Mouse (Mus musculus) thymus, postnatal 4 days (tissue): ENCODE measurements around the gene Slc22a30.
"Not testable (repeated sequence)": the region's sequence is repeated elsewhere in the genome, so short reads cannot be mapped to it uniquely, and the experiment has no call there.

ENCODE experiments used
- DNase-seq: peaks from one replicate; pipeline ENCODE4 v3.0.0; 2021

Gene Slc22a30

GRCm38 (mm10) chr19:8405011-8405410 lies at the start of gene Slc22a30:
Gene Slc22a30, minus strand, starts transcription at chr19:8405111.
- not testable (repeated sequence) for DNase-seq

GRCm38 (mm10) chr19:8448321-8448720 lies 43.4 kb upstream of the Slc22a30 start:
- DNase-seq, result no peak

- DNase-seq, result no peak
Measured at GRCm38 (mm10) chr19:8447516-8447915, 42.6 kb upstream of the Slc22a30 start.

- DNase-seq, result no peak
Measured at GRCm38 (mm10) chr19:8431051-8431662, 26.2 kb upstream of the Slc22a30 start.

GRCm38 (mm10) chr19:8407290-8408021 lies 2.5 kb upstream of the Slc22a30 start:
- not testable (repeated sequence) for DNase-seq
